Mouse (Mus musculus) lung, embryonic 16.5 days (tissue): ENCODE results near the gene Ascl2. TPM values are rescaled to one million over a fixed set of nuclear protein-coding genes. Genes with fewer than 3 reads are reported as not detected.

Experiments
- ATAC-seq: fragments of 200-750 bp; cut with Nextera tagmentation; 2 replicates; pipeline ENCODE4 v1.8.0; 2017; ENCODE audit warnings: low read depth, mild to moderate bottlenecking, moderate library complexity
- H3K27ac ChIP-seq: fragments of 300-500 bp; sonication (generic); 2 replicates; pipeline ENCODE4 v1.5.1; 2014; ENCODE audit warnings: mild to moderate bottlenecking, control low read depth, low read length
- H3K27me3 ChIP-seq: fragments of 300-500 bp; sonication (generic); 2 replicates; pipeline ENCODE4 v1.6.1; 2014; ENCODE audit warnings: low read depth, low read length, mixed read lengths; ENCODE audit not compliant: control insufficient read depth, insufficient read depth
- H3K36me3 ChIP-seq: fragments of 300-500 bp; sonication (generic); 2 replicates; pipeline ENCODE4 v1.6.1; 2014; ENCODE audit warnings: low read length; ENCODE audit not compliant: control insufficient read depth, insufficient read depth
- H3K4me1 ChIP-seq: fragments of 300-500 bp; sonication (generic); replicated peaks from 2 replicates; pipeline ENCODE4 v1.6.1; 2014; ENCODE audit warnings: low read length, mixed read lengths; ENCODE audit not compliant: control insufficient read depth, insufficient read depth
- H3K4me2 ChIP-seq: fragments of 300-500 bp; sonication (generic); 2 replicates; pipeline ENCODE4 v1.6.1; 2014; ENCODE audit warnings: low read depth, low read length, control low read depth
- H3K4me3 ChIP-seq: fragments of 300-500 bp; sonication (generic); 2 replicates; pipeline ENCODE4 v1.5.1; 2014; ENCODE audit warnings: mild to moderate bottlenecking, low read length, control low read depth
- H3K9ac ChIP-seq: fragments of 300-500 bp; sonication (generic); 2 replicates; pipeline ENCODE4 v1.6.1; 2014; ENCODE audit warnings: low read length, control low read depth
- H3K9me3 ChIP-seq: fragments of 300-500 bp; sonication (generic); 2 replicates; pipeline ENCODE4 v1.6.1; 2016; ENCODE audit warnings: low read length; ENCODE audit not compliant: control insufficient read depth
- WGBS: fragments of 180-500 bp; shearing (Covaris S2); extraction: QIAGEN DNeasy Blood & Tissue Kit; methylation state at CpG from one replicate; pipeline ENCODE4 v1.1.7; 2014; 5-methylcytosine and 5-hydroxymethylcytosine counted together
- polyA plus RNA-seq: library from polyadenylated mRNA; unstranded; fragments of >200 nt; fragmentation: Nextera tagmentation; extraction: Ambion mirVana; gene quantifications from 2 replicates; pipeline ENCODE4 v1.2.1, GENCODE M21; 2015

Gene Ascl2
- polyA plus RNA-seq, 1 experiment from 2014 or later = 3.2 TPM

DNA sequence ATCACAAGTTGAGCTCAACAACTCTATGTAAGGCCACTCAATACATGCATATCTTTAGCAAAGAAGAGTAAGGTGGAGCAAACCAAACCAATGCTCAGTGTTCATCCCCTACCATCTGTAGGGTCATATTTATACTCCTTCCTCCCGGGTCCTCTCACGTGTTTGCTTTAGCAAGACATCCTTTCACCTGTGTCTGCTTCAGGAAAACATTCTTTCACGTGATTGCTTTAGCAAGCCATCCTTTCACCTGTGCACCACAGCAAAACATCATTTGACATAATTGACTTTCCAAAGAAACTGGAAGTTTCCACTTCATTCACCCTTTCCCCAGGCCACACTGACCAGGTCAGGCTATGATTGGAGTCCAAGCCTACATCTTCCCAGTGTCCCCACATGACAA lies 38.0 kb downstream of the Ascl2 start, which contains the start of gene Th:
TSS of gene Th (minus strand) at position 101 of the 400 bp plus-strand sequence.
- Histone ChIP-seq H3K36me3 (no peaks in the 10 kb centered on the region), H3K4me3 (no peak within 1 kb of the TSS), H3K27ac (0 out of 2 replicates have a peak within 1 kb of the TSS, but pooled peaks have one; percentile 3), H3K27me3 (no peaks in the 10 kb centered on the region), H3K9ac (no peak within 1 kb of the TSS), H3K9me3 (no peaks in the 10 kb centered on the region), H3K4me1 (no peaks in the 10 kb centered on the region), H3K4me2 (no peak within 1 kb of the TSS)
- no peak for ATAC-seq
- WGBS = 85% methylated on average over 3 of the region's 3 CpGs

GRCm38 (mm10) chr7:142929516-142929915 lies 39.5 kb downstream of the Ascl2 start:
- no peak overlapping the region for H3K27ac ChIP-seq
- H3K4me2 ChIP-seq = no peak overlapping the region
- H3K4me1 ChIP-seq = no peaks in the 10 kb centered on the region
- no peaks in the 10 kb centered on the region for H3K27me3 ChIP-seq
- no peaks in the 10 kb centered on the region for H3K9me3 ChIP-seq
- no peaks in the 10 kb centered on the region for H3K36me3 ChIP-seq
- no peak for ATAC-seq
- 89% methylated on average over 2 of the region's 2 CpGs for WGBS
- H3K9ac ChIP-seq = no peak overlapping the region
- H3K4me3 ChIP-seq = no peak overlapping the region

GRCm38 (mm10) chr7:142927293-142927692 lies 41.8 kb downstream of the Ascl2 start:
- H3K4me2 ChIP-seq = no peak overlapping the region
- H3K4me3 ChIP-seq = no peak overlapping the region
- H3K9ac ChIP-seq = no peak overlapping the region
- ATAC-seq = no peak
- no peak overlapping the region for H3K27ac ChIP-seq
- no peaks in the 10 kb centered on the region for H3K27me3 ChIP-seq
- H3K4me1 ChIP-seq = no peaks in the 10 kb centered on the region
- no peaks in the 10 kb centered on the region for H3K9me3 ChIP-seq
- no peaks in the 10 kb centered on the region for H3K36me3 ChIP-seq
- WGBS = 74% methylated on average over 8 of the region's 8 CpGs

GRCm38 (mm10) chr7:142918641-142919628 lies 50.1 kb downstream of the Ascl2 start:
- Histone ChIP-seq H3K27me3 (no peaks in the 10 kb centered on the region), H3K9me3 (no peaks in the 10 kb centered on the region), H3K27ac (no peak overlapping the region), H3K9ac (no peak overlapping the region), H3K4me3 (no peak overlapping the region), H3K36me3 (no peaks in the 10 kb centered on the region), H3K4me1 (no peaks in the 10 kb centered on the region; the same call in 1 of the 2 replicates), H3K4me2 (no peak overlapping the region)
- peak; percentile 68 for ATAC-seq
- 27% methylated on average over 8 of the region's 8 CpGs for WGBS

DNA sequence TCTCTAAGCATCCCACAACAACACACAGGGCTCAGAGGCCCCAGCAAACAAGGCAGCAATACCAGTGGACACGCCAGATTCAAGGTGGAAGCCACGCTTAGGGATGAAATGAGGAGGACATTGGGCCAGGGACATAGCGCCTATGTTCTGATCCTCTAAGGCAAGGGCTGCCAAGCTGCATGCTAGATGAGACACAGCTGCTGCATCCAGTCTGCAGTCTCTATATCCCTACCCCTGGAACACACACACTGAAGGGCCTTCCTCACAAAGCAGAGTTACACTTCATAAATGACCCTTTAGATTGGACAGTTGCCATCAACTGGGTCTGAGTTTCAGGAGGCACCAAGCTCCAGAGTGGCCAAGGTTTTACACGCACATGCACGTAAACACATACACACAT lies 51.4 kb downstream of the Ascl2 start:
- Histone ChIP-seq H3K27ac (no peak overlapping the region), H3K4me2 (no peak overlapping the region), H3K4me3 (no peak overlapping the region), H3K4me1 (no peaks in the 10 kb centered on the region; the same call in 1 of the 2 replicates), H3K9ac (no peak overlapping the region), H3K27me3 (no peaks in the 10 kb centered on the region), H3K36me3 (no peaks in the 10 kb centered on the region), H3K9me3 (no peaks in the 10 kb centered on the region)
- 48% methylated on average over 5 of the region's 5 CpGs for WGBS
- peak; percentile 81 for ATAC-seq

Other genes with a start within 250 kb of the Ascl2 start
- gene Ins2, start 225.9 kb downstream of the Ascl2 start, polyA plus RNA-seq = not detected in 2 replicates
- 1.1 and 1.9 TPM in 2 replicates for gene Th, start 38.1 kb downstream of the Ascl2 start, polyA plus RNA-seq
- gene Tspan32, start 35.8 kb upstream of the Ascl2 start, polyA plus RNA-seq = 2.6 and 3.3 TPM in 2 replicates
- gene Cd81, start 83.5 kb upstream of the Ascl2 start, polyA plus RNA-seq = 765 and 788 TPM in 2 replicates
- gene Tssc4, start 100.0 kb upstream of the Ascl2 start, polyA plus RNA-seq = 98.9 and 100 TPM in 2 replicates
- gene Trpm5, start 125.4 kb upstream of the Ascl2 start, polyA plus RNA-seq = 3.9 and 4.8 TPM in 2 replicates
- 7.1 and 9.6 TPM in 2 replicates for gene Kcnq1, start 137.1 kb upstream of the Ascl2 start, polyA plus RNA-seq